Mouse (Mus musculus) megakaryocyte, adult 5-6 weeks (primary cell): ENCODE measurements around the gene Rftn1. TPM values are rescaled to one million over a fixed set of nuclear protein-coding genes. Genes with fewer than 3 reads are reported as not detected.

ENCODE experiments used
- ATAC-seq: 2 replicates; pipeline ENCODE4 v1.8.0; 2016; ENCODE audit warnings: mild to moderate bottlenecking, inconsistent platforms; ENCODE audit not compliant: poor library complexity, severe bottlenecking
- total RNA-seq, 2 experiments: library from RNA; stranded (forward) in 1 of 2; stranded (reverse) in 1 of 2; fragments of 153-499, 151-499 nt in 1 of 2; fragments of 221-1000, 200-1000 nt in 1 of 2; gene quantifications; 2 replicates each; pipeline versions ENCODE4 v1.2.3 to v1.2.4; 2015 to 2017

Gene Rftn1
- total RNA-seq, 2 experiments from 2014 or later: 12.0 to 29.0 TPM

DNA sequence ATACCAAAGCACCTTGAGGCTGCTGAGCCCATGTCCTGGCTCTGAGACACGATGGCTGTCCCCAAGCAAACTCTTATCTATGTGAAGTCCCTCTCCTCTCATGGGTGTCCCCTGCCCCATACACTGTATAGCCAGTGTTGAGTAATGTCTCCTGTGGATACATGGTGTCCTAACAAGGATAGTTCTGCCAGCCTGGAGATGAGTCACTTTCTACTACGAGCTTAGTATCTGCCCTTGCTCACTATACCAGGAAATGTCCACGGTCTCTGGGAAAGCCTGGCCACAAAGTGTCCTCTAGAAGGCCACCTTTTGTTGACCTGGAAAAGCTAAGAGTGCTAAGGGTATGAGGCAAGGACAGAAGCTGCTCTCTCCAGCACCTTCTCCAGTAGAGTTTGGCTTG, 195.2 kb downstream of the Rftn1 start:
- ATAC-seq: no peak

DNA sequence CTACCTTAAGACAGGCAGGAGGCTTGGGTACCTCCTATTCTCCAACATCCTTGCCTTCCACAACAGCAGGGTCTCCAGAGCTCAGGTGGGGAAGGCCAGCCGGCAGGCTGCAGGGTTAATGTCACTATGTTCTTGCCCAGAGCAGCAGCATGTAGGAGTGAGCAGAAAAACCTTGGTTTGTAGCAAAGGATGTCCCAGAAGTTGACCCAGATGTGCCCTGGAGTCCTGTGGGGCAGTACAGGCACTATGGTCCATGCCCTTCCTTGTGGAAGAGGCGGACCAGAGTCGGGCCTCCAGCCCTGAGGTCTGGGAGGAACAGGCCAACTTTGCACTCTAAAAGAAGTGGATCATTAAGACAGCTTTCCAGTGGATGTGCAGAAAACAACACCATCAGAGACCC, 196.8 kb downstream of the Rftn1 start:
- ATAC-seq: no peak

GRCm38 (mm10) chr17:49992625-49993603, 197.6 kb downstream of the Rftn1 start:
- no peak for ATAC-seq

- no peak for ATAC-seq
Observed at GRCm38 (mm10) chr17:49989583-49989982, 200.9 kb downstream of the Rftn1 start.

DNA sequence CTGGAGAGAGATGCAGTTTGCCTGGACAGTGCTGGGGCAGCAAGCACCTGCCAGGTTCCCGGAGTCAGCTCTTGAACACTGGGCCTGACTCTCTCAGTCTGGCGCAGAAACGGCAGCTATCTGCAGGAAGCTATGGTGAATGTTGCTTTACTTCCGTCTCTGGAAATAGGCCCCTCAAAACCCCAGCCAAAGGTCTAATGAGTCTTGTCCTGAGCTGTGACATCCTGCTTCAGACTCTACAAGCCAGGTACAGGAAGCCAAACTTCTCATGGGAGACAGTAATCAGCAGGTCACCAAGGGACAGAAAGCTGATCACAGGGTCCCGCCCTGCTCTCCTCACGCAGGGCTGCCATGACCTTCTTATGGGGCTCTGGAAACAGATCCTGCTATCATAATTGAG, 203.4 kb downstream of the Rftn1 start:
- no peak for ATAC-seq

DNA sequence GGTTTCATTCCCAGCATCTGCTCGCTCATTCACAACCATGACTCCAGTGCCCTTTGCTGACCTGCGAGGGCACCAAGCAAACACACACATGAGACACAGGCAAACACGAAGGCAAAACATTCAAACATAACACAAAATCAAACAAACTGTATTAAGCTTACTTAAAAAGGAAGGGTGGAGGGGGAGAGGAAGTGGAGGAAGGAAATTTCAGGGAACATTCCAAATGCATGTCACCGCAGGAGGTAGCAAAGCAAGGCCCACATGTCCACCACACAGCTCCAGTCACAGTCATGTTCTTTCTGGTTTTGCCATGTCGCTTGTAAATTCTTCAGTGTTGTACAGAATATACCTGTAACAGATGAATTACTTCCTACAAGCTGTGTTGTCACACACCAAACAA, 207.0 kb downstream of the Rftn1 start:
- no peak for ATAC-seq

DNA sequence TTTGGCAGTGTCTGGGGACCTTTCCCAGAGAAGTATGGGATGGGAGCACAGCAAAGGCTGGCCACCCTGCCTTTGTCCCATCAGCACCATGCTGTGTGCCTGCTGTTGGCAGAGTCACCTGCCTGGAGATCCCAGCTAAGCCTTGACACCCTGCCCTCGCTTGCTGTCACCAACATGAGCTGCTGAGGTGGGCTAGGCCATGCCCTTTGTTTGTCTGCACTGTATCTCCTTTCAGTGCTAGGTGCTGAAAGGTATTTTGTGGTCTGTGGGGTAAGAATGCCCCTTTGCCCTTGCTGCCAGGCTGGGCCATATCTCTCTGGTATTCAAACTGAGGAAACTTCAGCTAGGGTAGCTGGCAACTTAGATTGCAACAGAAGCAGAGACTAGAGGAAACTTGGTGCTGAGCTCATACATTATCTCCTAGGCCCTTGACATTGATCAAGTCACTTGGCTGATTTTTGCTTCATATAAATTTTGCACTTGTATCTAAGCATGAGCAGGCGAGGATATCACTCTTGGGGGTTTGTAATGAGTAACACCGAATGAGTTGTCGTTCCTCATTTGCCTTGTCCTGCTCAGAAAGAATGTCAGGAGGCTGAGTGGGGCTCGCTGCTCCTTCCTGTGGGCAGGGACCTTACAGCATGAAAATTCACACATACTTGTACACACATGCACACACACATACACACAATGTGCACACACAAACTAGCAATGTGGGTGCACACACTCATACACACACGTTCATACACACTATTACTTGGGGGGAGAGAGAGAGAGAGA, 207.7 kb downstream of the Rftn1 start:
- no peak for ATAC-seq

- no peak for ATAC-seq
Observed at GRCm38 (mm10) chr17:49981591-49981990, 208.9 kb downstream of the Rftn1 start.

DNA sequence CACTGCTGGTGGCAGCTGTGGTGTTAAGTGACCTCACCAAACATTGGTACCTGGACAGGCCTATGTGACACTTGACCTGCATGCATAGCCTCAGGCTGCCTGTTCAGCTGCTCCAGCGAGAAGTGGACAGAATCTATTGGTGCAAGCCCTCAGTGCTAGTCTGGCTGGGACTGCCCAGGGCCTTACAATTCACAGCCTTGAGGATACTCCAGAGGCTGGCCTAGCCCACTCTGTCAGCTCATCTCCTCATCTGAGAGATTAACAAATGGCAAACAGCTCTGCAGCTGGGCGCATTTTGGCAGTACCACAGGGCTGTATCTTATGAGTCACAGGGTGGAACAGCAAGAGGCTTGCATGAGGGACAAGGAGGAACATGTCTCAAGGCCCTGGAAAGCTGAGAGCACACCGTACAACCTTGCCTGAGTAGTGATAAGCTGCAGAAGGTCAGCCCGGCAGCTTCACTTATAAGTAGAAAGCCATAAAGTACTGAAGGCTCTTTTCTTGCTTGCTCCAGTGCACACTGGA, 210.7 kb downstream of the Rftn1 start:
- no peak for ATAC-seq

- ATAC-seq: no peak
Observed at GRCm38 (mm10) chr17:49977424-49977790, 213.1 kb downstream of the Rftn1 start.

DNA sequence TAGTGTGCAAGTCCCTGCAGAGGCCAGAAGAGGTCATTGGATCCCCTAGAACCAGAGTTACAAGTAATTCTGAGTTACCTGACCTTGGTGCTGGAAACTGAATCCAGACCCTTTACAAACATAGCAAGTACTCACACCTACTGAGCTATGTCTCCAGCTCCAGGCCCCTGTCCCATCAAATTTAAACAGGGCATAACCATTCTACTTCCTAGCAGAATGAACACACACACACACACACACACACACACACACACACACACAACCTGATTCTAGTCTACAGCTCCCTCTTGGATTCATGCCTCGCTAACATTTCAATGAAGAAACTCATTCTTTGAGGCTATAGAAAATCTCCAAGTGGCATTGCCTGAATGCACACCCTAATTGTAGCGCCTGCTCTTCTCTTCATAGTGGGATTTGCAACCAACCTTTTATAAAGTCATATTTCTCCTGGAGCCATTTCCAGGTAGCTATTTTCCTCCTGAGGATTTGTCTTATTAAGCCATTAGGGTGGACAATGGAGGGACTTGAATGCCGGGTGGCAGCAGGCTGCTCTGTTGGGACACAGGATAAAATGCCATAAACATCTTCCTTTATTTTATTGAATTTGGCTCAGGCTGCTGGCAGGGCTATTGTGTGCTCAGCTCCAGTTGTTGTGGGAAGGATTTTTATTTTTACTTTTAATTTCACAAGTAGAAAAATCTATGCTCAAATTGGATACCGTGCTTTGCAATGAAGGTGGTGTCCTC, 213.6 kb downstream of the Rftn1 start:
- ATAC-seq: no peak

- no peak for ATAC-seq
Observed at GRCm38 (mm10) chr17:49975481-49975880, 215.0 kb downstream of the Rftn1 start.

DNA sequence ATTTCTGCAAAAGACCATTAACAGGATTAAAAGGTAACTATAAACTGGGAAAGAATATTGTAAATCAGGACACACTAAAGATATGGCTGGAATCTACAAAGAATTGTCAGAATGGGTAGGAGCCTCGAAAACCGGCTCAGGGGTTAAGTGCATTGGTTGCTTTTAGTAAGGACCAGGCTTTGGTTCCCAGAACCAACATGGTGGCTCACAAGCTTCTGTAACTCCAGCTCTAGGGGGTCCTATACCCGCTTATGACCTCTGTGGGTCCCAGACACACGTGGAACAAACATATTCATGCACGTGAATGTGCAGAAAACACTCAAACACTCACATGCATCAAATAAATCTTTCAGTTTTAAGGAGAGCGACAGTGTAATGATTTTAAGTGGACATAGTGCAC, 215.5 kb downstream of the Rftn1 start:
- no peak for ATAC-seq

GRCm38 (mm10) chr17:49972164-49972563, 218.3 kb downstream of the Rftn1 start:
- ATAC-seq: no peak

DNA sequence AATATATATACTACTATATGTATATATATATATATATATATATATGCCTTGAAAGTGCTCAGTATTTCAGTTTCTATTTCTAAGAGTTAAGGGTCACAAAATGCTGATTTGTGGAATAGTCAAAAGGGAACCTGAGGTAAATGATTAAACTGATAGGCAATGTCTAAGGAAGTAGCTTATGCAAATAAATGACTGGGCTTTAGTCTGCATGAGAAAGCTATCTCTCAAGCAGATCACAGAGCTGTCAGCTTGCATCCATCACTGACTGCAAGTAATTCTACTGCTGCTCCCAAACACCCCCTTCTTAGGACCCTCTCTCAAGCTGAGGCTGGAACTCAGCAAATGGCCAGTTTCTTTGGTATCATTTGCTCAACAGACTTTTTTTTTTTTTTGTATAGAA, 219.4 kb downstream of the Rftn1 start:
- ATAC-seq: no peak

GRCm38 (mm10) chr17:49968467-49969207, 221.8 kb downstream of the Rftn1 start:
- ATAC-seq: peak; percentile 81

DNA sequence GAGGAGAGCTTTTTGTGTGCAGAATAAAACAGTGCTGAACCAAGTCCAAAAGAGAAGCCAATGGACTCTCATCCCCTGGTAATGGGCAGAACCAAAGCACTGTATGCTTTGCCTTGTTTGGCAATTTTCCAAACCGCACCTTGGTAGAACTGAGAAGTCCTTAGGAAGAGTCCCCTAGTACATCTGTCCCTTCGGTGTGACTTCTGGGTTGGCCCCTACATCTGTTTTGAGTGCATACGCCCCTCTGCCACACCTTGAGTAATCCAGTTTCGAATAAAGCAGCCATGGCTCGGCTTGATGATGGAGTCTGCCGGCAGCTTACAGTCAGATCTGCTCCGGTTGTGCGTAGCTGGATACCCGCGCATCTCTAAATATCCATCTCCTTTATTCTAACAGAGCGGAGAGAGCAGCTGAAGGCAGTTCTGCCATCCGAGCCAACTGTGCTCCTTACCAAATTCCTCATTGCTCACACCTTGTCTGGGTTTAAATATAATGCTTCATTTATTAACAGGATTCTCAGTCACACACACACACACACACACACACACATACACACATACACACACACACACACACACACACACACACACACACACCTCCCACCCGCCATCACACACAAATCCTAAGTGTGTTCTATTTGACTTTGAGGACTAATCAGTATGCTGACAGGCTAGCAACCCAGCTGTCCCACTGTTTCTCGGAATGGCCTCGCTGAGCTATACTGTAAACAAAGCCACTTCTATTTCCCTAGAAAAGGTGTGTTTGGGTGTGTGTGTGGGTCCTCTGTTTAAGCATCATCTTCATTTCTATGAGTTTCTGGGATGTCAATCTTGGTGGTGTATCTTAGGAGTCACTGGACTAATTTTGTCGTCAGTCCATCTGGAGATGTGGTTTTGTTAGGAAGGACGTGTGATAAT, 224.4 kb downstream of the Rftn1 start:
- no peak for ATAC-seq

- no peak for ATAC-seq
Observed at GRCm38 (mm10) chr17:49965035-49965434, 225.4 kb downstream of the Rftn1 start.

DNA sequence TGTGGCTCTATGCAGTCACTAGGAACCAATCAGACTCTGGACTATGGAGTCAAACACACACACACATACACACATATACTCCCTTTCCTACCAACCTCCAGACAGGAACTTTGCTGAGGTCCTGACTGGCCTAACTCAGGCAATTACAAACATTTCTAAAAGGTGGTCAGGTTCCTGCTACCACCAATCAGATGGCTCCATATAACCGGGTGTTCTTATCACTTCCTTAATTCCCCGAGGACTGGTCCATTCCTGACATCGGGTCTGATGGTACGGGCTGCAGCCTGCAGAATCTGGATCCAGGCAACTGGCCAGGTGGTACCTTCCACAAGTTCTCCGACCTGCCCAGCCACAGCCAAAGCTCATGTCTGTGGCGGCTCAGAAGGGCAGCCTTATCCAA, 226.0 kb downstream of the Rftn1 start:
- ATAC-seq: no peak
